Comparison of ENCODE assay signal across 8 mouse cellular contexts in the genomic region with DNA sequence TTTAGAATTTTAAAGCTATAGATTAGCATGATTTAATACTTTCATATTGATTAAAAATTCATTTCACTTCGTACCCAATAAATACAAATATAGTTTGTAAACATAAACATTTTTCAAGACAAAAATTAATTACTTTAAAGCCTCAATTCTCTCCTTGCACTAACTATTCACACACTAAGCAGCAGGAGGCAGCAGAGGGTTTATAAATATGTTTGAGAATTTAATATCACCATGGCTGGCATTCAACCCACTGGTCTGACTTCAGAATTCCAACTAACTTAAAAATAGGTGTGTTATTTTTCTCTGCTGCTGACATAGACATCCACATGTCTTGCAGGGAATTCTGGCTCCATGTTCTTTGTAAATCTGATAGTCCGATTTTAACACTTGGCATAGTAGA. TPM values are rescaled to one million over a fixed set of nuclear protein-coding genes. Genes with fewer than 3 reads are reported as not detected.
A peak's percentile ranks its signal among the peaks of the same experiment; 100 is the strongest.
DNase-seq lines count a peak whose midpoint lies in the region; ATAC-seq lines count a peak whose summit lies in the region.

No protein-coding gene starts in this region.

- intact Hi-C loops in heart, postnatal 36 days (cut with DNase I): loop anchor here (1.0 kb wide), 2 partner anchors 164 to 220 kb away; no protein-coding TSS in a partner anchor

- ATAC-seq in megakaryocyte progenitor cell, adult 5-6 weeks (replicated peaks; ENCODE audit: poor library complexity): peak; percentile 94

- peak; percentile 60 for DNase-seq in adrenal gland, postnatal 14 days
- DNase-seq in adrenal gland, postnatal 4 days (ENCODE audit: low spot score in 2 of 2): no peak
- DNase-seq in layer of hippocampus, adult 11-12 months (ENCODE audit: low spot score): peak; percentile 49
- DNase-seq in layer of hippocampus, postnatal 36 days: no peak
- peak; percentile 83 for DNase-seq in adipocyte (ENCODE audit: low spot score)
- peak; percentile 50 to 58 for DNase-seq in heart, postnatal 36 days
- no peak for DNase-seq in yolk sac, embryonic 10.5 days (ENCODE audit: low spot score)

RNA-seq across cellular contexts. Expression of a gene that starts 15.2 kb away (rescaled TPM):
- 52.0 and 54.5 TPM in 2 replicates for total RNA-seq in adrenal gland, postnatal 14 days (2021)
- 10 to 100 TPM; 58.1 to 67.2 TPM for total RNA-seq in adrenal gland, postnatal 4 days (2021)
- 10 to 100 TPM; 46.7 to 62.4 TPM for total RNA-seq in layer of hippocampus, postnatal 36 days (2021)
- total RNA-seq in heart, postnatal 36 days (2021): 100 to 1,000 TPM in 1 of 2 experiments, 10 to 100 TPM in 1; 91.5 to 110 TPM
- total RNA-seq in megakaryocyte progenitor cell, adult 5-6 weeks (2015): 65.0 and 75.6 TPM in 2 replicates
- total RNA-seq in megakaryocyte progenitor cell, adult 5-6 weeks (2017): 29.4 and 34.7 TPM in 2 replicates

RNA-seq across cellular contexts. Expression of a gene that starts 20.1 kb away (rescaled TPM):
- not detected in 2 replicates for total RNA-seq in adrenal gland, postnatal 14 days (2021)
- not detected for total RNA-seq in adrenal gland, postnatal 4 days (2021)
- total RNA-seq in layer of hippocampus, postnatal 36 days (2021): not detected
- total RNA-seq in heart, postnatal 36 days (2021): not detected
- total RNA-seq in megakaryocyte progenitor cell, adult 5-6 weeks (2015): not detected in 2 replicates
- total RNA-seq in megakaryocyte progenitor cell, adult 5-6 weeks (2017): not detected in 2 replicates

RNA-seq across cellular contexts. Expression of a gene that starts 44.3 kb away (rescaled TPM):
- 0.68 and 7.3 TPM in 2 replicates for total RNA-seq in adrenal gland, postnatal 14 days (2021)
- 1 to 10 TPM in 1 of 2 experiments, not detected in 1; 6.1 TPM for total RNA-seq in adrenal gland, postnatal 4 days (2021)
- not detected for total RNA-seq in layer of hippocampus, postnatal 36 days (2021)
- total RNA-seq in heart, postnatal 36 days (2021): not detected
- total RNA-seq in megakaryocyte progenitor cell, adult 5-6 weeks (2015): not detected in 2 replicates
- not detected in 2 replicates for total RNA-seq in megakaryocyte progenitor cell, adult 5-6 weeks (2017)

RNA-seq across cellular contexts. Expression of a gene that starts 45.1 kb away (rescaled TPM):
- total RNA-seq in adrenal gland, postnatal 14 days (2021): 23.5 and 26.6 TPM in 2 replicates
- 10 to 100 TPM; 28.8 to 34.1 TPM for total RNA-seq in adrenal gland, postnatal 4 days (2021)
- total RNA-seq in layer of hippocampus, postnatal 36 days (2021): 10 to 100 TPM; 25.3 to 27.5 TPM
- total RNA-seq in heart, postnatal 36 days (2021): 10 to 100 TPM in 1 of 2 experiments, 1 to 10 TPM in 1; 8.6 to 12.5 TPM
- total RNA-seq in megakaryocyte progenitor cell, adult 5-6 weeks (2015): 5.6 and 6.9 TPM in 2 replicates
- 4.5 and 5.7 TPM in 2 replicates for total RNA-seq in megakaryocyte progenitor cell, adult 5-6 weeks (2017)

Comparison
In these comparisons a context has a peak if more than half of its experiments do, and no peak if none do; other contexts are left out.
1. DNase-seq: peak in adrenal gland, postnatal 14 days (single experiment), layer of hippocampus, adult 11-12 months (single experiment), adipocyte (single experiment) and heart, postnatal 36 days (2 of 2); none in adrenal gland, postnatal 4 days (0 of 2), layer of hippocampus, postnatal 36 days (0 of 2) and yolk sac, embryonic 10.5 days (single experiment).